15 mouse cellular contexts compared by ENCODE assay signal in the genomic region with DNA sequence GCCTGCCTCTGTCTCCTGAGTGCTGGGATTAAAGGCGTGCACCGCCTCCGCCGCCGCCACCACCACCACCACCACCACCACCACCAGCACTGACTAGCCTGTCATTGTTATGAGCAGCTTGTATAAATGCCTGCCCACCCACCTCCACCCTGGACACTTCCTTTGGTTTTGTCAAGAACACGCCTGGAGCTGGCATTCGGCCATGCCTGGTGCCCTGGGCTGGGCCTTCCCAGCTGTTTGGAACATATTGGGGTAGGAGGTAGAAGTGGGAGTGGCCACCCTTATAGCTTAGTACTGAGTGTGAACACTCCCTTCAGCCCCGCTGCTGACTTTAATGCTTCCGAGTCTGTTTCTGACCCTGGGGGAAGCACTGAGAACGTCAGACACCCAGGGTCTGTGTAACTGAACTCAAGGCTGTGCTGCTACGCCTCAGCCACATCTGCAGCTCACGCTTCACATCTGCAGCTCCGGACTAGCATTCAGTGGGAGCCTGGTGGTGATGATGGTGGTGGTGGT. TPM values are rescaled to one million over a fixed set of nuclear protein-coding genes. Genes with fewer than 3 reads are reported as not detected.
A peak's percentile ranks its signal among the peaks of the same experiment; 100 is the strongest.
DNase-seq lines count a peak whose midpoint lies in the region; ATAC-seq and TF ChIP-seq lines count a peak whose summit lies in the region.
"Had no signal": no experiment of that assay in that cellular context is flagged by ENCODE, and none has a peak within 500 bp of the region (broad histone marks: within the 10 kb centered on the region; RNA-seq: fewer than 3 reads in every experiment).

No protein-coding gene starts in this region.

- H3K9ac ChIP-seq in liver, postnatal 0 days (replicated peaks), result no peak overlapping the region
- H3K9ac ChIP-seq: hindbrain, embryonic 13.5 days had no signal

- no peaks in the 10 kb centered on the region for H3K27me3 ChIP-seq in liver, postnatal 0 days (ENCODE audit: insufficient read depth, low read length)

- no peaks in the 10 kb centered on the region for H3K4me1 ChIP-seq in lung, adult 2 months (ENCODE audit: control insufficient read depth, insufficient read depth, low read length)
- H3K4me1 ChIP-seq in liver, postnatal 0 days (ENCODE audit: insufficient read depth), result no peaks in the 10 kb centered on the region
- H3K4me1 ChIP-seq: hindbrain, embryonic 13.5 days had no signal

- no peak for TF ChIP-seq EP300 in liver, postnatal 0 days (IDR thresholded peaks at IDR 0.05; ENCODE audit: low read depth)

- WGBS in lung, adult 2 months, result 55% methylated on average over 13 of the region's 13 CpGs
- WGBS in liver, postnatal 0 days (ENCODE audit: insufficient replicate concordance), result 84% methylated on average over 13 of the region's 13 CpGs

- no peak for TF ChIP-seq POLR2A in lung, adult 2 months (IDR thresholded peaks at IDR 0.05; ENCODE audit: borderline replicate concordance, extremely low read depth, low read depth, low read length)

- no peak for ATAC-seq in liver, postnatal 0 days
- ATAC-seq: CD4-positive, CD25-positive, alpha-beta regulatory T cell, adult 4 months had no signal

- no peak for TF ChIP-seq CTCF in lung, adult 2 months (IDR thresholded peaks at IDR 0.05; ENCODE audit: insufficient read depth, low read length)
- TF ChIP-seq CTCF in liver, postnatal 0 days (IDR thresholded peaks at IDR 0.05; ENCODE audit: low read depth), result no peak

- no peak overlapping the region for H3K27ac ChIP-seq in liver, postnatal 0 days (ENCODE audit: low read depth)
- H3K27ac ChIP-seq: embryonic facial prominence, embryonic 10.5 days; hindbrain, embryonic 13.5 days; left cerebral cortex, adult 2 months; limb, embryonic 10.5 days had no signal

- intact Hi-C loops in left cerebral cortex, postnatal 14 days (cut with DNase I), result loop anchor here (1.0 to 2.0 kb wide), 2 partner anchors 188 to 217 kb away; no protein-coding TSS in a partner anchor

- peak; percentile 47 for DNase-seq in adrenal gland, postnatal 14 days
- DNase-seq in adrenal gland, postnatal 36 days, result no peak
- peak; percentile 46 to 74 for DNase-seq in lung, adult 18-20 months
- no peak for DNase-seq in lung, adult 2 months
- DNase-seq in lung, postnatal 25 days (ENCODE audit: low spot score), result peak; percentile 43
- no peak for DNase-seq in liver, postnatal 0 days
- DNase-seq in left cerebral cortex, postnatal 14 days (ENCODE audit: low spot score in 2 of 2), result no peak
- no peak for DNase-seq in urinary bladder, adult 18-20 months (ENCODE audit: low spot score in 2 of 2)

- no peak overlapping the region for H3K4me3 ChIP-seq in lung, adult 2 months (replicated peaks; ENCODE audit: extremely low read depth, low read depth, low read length)
- no peak overlapping the region for H3K4me3 ChIP-seq in liver, postnatal 0 days (ENCODE audit: low read depth, low read length)
- H3K4me3 ChIP-seq: embryonic facial prominence, embryonic 10.5 days; hindbrain, embryonic 13.5 days; left cerebral cortex, adult 2 months; limb, embryonic 10.5 days had no signal

- no peak overlapping the region for H3K4me2 ChIP-seq in liver, postnatal 0 days (ENCODE audit: low read depth, low read length)
- H3K4me2 ChIP-seq: heart, embryonic 11.5 days; hindbrain, embryonic 13.5 days had no signal

- H3K36me3 ChIP-seq in liver, postnatal 0 days (replicated peaks; ENCODE audit: insufficient read depth, low read length), result no peaks in the 10 kb centered on the region
- H3K36me3 ChIP-seq: G1E; limb, embryonic 10.5 days had no signal

- no peaks in the 10 kb centered on the region for H3K9me3 ChIP-seq in liver, postnatal 0 days (ENCODE audit: low read length)
- H3K9me3 ChIP-seq: embryonic facial prominence, embryonic 10.5 days; G1E; hindbrain, embryonic 13.5 days; limb, embryonic 10.5 days had no signal

RNA-seq across cellular contexts. Expression of a gene that starts 22.8 kb away (rescaled TPM):
- 7.1 and 8.8 TPM in 2 replicates for total RNA-seq in adrenal gland, postnatal 14 days (2021)
- total RNA-seq in adrenal gland, postnatal 36 days (2021), result 1 to 10 TPM; 5.5 to 7.0 TPM
- polyA plus RNA-seq in lung, adult 2 months (2012; rRNA removed), result 20.4 and 25.3 TPM in 2 replicates
- 4.8 and 5.7 TPM in 2 replicates for polyA plus RNA-seq in liver, postnatal 0 days (2015; fragmentation: Nextera tagmentation; extraction: Ambion mirVana)
- 10 to 100 TPM; 10.3 to 12.6 TPM for total RNA-seq in left cerebral cortex, postnatal 14 days (2021)

RNA-seq across cellular contexts. Expression of a gene that starts 34.1 kb away (rescaled TPM):
- total RNA-seq in adrenal gland, postnatal 14 days (2021), result 35.6 and 43.0 TPM in 2 replicates
- total RNA-seq in adrenal gland, postnatal 36 days (2021), result 10 to 100 TPM; 33.7 to 34.8 TPM
- polyA plus RNA-seq in lung, adult 2 months (2012; rRNA removed), result 58.8 and 106 TPM in 2 replicates
- 9.0 and 9.1 TPM in 2 replicates for polyA plus RNA-seq in liver, postnatal 0 days (2015; fragmentation: Nextera tagmentation; extraction: Ambion mirVana)
- 10 to 100 TPM; 20.3 to 20.4 TPM for total RNA-seq in left cerebral cortex, postnatal 14 days (2021)

Comparison
In these comparisons a context has a peak if more than half of its experiments do, and no peak if none do; other contexts are left out.
1. DNase-seq: peak in adrenal gland, postnatal 14 days (single experiment), lung, adult 18-20 months (2 of 2) and lung, postnatal 25 days (single experiment); none in adrenal gland, postnatal 36 days (0 of 2), lung, adult 2 months (single experiment), liver, postnatal 0 days (single experiment), left cerebral cortex, postnatal 14 days (0 of 2) and urinary bladder, adult 18-20 months (0 of 2).